Mouse (Mus musculus) liver, adult 2 months (tissue): ENCODE results near the gene 0610030E20Rik.

Experiments used
- CTCF ChIP-seq: fragments of 200-500 bp; IDR thresholded peaks from 2 replicates; pipeline ENCODE4 v1.5.1; 2011; ENCODE audit warnings: low read depth, low read length, control low read depth
- POLR2A ChIP-seq: fragments of 200-500 bp; IDR thresholded peaks from 2 replicates; pipeline ENCODE4 v1.6.1; 2011; ENCODE audit warnings: low read length, control low read depth; ENCODE audit not compliant: insufficient read depth; ENCODE audit errors: extremely low read depth

DNA sequence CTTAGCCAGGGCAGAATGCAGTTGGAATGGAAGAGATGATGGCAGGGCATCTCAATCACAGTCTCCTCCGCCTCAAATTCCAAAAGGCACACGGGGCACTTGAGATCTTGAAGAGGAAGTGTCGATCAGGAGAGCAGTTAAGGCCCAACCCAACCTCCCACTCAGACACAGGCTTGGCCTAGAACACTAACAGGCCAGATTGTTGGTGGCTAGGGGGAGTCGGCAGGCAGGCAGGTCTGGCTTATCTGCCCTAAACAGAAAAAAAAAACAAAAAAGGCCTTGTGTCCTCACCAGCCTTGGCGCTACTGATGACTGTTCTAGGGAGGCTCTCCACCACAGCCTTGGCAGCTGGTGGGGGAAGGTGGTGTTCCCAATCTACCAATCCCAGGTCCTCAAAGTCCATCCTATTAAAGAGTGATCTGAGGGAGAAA lies 14.0 kb downstream of the 0610030E20Rik start:
- TF ChIP-seq POLR2A: no peak
- no peak for TF ChIP-seq CTCF
